Mouse (Mus musculus) embryonic fibroblast, embryonic 13.5 days (primary cell): Measurements from ENCODE around the gene Sar1a.

Source experiments
- CTCF ChIP-seq: IDR thresholded peaks from 2 replicates; pipeline ENCODE4 v1.5.1; 2011; ENCODE audit warnings: mild to moderate bottlenecking, control low read depth, low read length, moderate library complexity, borderline replicate concordance; ENCODE audit not compliant: insufficient read depth
- POLR2A ChIP-seq: IDR thresholded peaks from 2 replicates; pipeline ENCODE4 v1.6.1; 2011; ENCODE audit warnings: low read depth, mild to moderate bottlenecking, control low read depth, low read length, moderate library complexity

DNA sequence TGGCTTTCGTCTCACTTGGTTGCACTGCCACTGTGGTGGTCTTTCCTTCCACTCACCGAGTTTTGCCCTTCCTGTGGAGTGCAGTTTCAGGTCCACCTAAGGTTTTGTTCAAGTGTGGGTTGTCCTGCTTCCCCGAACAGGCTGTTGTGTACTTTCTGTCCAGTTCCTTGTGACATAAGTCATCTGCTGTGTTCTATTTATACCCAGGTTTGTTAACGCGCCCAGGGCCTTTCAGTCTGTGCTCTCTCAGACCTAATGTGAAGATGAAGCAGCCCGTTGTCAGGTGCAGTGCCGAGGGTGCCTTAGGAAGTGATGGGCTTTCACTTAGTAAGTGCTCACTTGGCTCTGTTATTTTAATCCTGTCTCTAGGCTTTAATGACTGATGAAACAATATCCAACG lies 9.3 kb downstream of the Sar1a start:
- no peak for TF ChIP-seq CTCF
- TF ChIP-seq POLR2A = no peak
